Mouse (Mus musculus): ENCODE data around the gene Paqr4. TPM values are rescaled to one million over a fixed set of nuclear protein-coding genes. Genes with fewer than 3 reads are reported as not detected.

Gene Paqr4
- total RNA-seq, 2 experiments from 2014 or later, result 46.2 to 48.3 TPM

DNA sequence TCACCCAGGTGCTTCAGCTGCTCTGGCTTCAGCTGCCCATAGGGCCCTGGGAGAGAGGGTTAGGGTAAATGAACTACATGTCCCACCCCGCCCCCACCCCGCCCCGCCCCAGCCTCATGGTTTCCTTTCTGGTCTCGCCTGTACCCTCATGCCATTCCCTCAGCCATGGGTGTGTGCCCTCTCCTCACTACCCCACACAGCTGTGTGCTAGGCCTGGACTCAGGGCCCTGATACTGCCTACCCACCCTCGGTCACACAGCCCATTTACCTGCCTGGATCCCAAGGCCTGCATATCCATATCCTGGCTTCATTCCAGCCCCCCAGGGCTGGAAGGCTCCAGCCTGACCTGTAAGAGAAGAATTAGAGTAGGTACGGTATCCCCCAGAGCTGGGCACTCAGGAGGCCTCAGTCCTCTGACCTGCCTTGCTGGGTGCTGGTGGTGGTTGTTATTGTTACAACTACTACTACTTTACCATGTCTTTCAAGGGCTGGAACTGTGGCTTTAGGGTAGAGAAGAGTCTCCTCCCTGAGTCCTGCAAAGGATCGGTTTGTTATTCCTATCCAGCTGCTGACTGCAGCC is 35.1 kb downstream of the Paqr4 start:
- TF ChIP-seq CTCF (conservative IDR thresholded peaks at IDR 0.05), result no peak
- H3K27ac ChIP-seq, result no peak overlapping the region
- DNase-seq (ENCODE audit: low spot score in 2 of 2), result no peak
- no peak overlapping the region for H3K4me3 ChIP-seq

DNA sequence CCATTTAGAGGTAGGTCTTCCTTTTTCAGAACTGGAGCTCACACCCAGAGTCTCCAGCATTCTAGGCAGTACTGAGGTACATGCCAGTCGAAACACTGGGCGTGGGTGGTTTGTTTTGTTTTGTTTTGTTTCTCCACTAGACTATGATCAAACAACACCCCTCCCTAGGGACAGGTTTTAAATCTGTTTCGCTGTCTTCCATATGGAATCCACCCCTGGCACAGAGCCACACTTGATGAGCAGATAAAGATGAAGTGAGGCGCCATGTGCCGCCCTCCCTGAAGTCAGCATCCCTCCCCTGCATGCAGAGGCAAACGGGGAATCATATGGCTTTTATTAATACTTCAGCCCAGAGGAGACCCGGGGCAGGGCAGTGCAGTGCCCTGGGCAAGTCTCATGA is 35.9 kb downstream of the Paqr4 start:
- no peak for TF ChIP-seq CTCF (conservative IDR thresholded peaks at IDR 0.05)
- no peak overlapping the region for H3K27ac ChIP-seq
- peak; percentile 31 to 36 for DNase-seq (ENCODE audit: low spot score in 2 of 2)
- no peak overlapping the region for H3K4me3 ChIP-seq

DNA sequence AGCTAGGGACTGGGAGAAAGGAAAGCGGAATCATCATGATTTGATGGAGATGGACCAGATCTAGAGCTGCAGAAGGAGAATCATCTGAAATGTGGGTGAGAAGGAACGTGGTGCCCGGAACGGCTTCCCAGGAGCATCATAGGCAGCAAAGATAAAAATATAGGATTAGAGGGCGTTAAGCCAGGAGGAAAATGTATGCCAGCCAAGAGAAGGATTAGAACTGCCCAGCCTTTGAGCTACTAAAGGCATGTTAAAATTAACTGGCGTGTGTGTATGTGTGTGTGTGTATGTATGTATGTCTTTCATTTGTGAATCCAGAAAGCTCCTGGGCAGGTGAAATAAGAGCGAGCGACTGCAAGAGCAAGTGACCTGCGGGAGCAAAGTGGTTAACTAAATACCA is 37.4 kb downstream of the Paqr4 start:
- no peak overlapping the region for H3K4me3 ChIP-seq
- no peak overlapping the region for H3K27ac ChIP-seq
- DNase-seq (ENCODE audit: low spot score in 2 of 2), result no peak
- TF ChIP-seq CTCF (conservative IDR thresholded peaks at IDR 0.05), result no peak

DNA sequence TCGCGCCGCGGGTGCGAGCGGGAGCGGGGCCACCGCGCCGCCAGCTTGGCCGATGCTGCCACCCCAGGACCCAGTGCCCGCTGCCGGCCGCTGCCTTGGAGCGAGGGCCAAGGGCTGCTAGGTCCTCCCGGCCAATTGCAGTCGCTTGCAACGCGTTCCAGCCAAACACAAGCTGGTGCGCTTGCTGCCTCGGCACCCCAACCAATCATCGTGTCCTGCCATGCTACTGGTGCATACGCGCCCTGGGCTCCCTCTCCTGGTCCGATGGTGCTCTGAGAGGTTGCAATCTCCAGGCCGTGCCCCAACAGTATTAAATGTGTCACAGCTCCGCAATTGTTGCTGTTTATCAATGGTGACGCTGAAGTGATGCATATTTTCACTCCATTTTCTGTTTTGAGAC is 40.6 kb downstream of the Paqr4 start:
- peak; percentile 84 for TF ChIP-seq CTCF (conservative IDR thresholded peaks at IDR 0.05)
- H3K4me3 ChIP-seq, result peak overlapping the region; percentile 59
- peak overlapping the region; percentile 71 for H3K27ac ChIP-seq
- DNase-seq (ENCODE audit: low spot score in 2 of 2), result peak; percentile 90 to 91

DNA sequence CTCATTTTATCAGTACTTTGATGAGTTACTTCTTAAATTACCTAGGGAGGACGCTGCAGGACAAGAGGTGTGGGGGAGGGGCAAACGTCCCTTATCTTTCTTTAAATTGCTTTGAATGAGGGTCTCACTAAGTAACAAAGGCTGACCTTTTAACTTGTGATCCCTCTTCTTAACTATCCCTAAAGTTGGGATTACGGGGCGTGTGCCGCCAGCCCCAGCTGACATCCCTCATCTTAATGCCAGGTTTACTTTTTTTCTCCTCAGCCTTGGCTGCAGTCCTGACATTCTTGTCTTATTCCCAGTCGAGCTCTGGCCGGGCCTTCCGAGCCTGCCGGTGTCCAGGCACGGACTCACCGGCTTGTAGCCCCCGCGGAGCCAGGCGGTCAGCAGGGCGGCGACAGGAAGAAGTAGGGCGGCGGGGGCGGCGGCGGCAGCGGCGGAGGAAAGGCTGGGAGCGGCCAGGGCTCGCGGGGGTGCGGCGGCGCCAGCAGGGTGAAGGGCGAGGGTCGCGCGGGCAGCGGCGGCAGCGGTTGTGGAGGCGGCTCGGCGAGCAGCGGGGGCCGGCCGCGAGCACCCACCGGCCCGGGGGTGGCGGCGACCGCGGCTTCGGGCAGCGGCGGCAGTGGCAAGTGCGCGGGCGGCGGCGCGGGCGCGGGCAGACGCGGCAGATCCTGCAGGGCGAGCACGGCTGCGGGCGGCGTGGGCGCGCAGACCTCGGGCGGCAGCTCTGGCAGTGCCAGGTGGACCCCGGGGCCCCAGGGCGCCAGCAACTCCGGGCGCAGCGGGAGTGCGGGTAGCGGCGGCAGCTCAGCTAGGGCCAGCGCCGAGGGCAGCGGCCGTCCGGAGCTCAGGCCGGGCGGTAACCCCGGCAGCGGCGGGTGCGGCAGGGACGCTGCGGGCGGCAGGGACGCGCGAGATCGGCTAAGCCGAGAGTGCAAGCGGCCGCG is 41.3 kb downstream of the Paqr4 start:
- peak overlapping the region; percentile 71 for H3K27ac ChIP-seq
- H3K4me3 ChIP-seq, result peak overlapping the region; percentile 59
- TF ChIP-seq CTCF (conservative IDR thresholded peaks at IDR 0.05), result 0 out of 2 replicates have a peak, but pooled peaks have one; percentile 13
- DNase-seq (ENCODE audit: low spot score in 2 of 2), result no peak

DNA sequence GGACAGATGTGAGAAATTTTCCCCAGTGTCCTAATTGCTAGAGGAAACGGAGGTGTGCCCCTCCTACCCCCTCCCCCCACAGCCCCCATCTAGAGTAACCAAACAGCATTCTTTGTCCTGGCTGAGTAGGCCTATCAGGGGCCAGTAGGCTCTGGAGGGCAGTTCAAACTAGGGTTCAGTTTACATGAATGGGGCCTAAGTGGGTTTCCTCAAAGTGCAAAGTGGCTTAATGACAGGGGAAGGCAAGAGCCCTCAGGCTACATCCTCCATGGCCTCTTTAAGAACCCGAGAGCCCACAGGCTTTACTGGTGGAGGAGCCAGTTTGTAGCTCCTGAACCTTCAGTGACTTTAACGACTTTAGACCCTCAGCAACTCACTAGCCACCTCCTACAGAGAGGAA is 44.9 kb downstream of the Paqr4 start:
- H3K27ac ChIP-seq, result no peak overlapping the region
- no peak for DNase-seq (ENCODE audit: low spot score in 2 of 2)
- H3K4me3 ChIP-seq, result no peak overlapping the region
- TF ChIP-seq CTCF (conservative IDR thresholded peaks at IDR 0.05), result no peak

DNA sequence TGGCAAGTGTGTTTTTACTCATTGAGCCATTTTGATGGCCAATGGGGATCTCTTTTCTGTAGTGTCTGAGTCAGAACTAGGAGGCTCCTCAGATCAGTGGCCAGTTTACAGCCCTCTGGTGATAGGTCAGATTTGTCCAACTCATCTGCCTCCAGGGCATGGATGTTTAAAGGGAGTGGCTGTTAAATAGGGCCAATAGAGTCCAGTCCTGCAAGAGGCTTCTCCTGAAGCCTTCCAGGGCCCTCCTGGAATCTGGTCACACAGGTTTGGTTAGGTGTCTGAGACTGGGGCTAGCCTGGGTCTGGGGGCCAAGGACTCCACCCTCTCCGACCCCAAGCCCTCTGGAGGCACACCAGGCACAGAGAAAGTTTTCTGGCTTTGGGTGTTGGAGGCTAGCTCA is 46.2 kb downstream of the Paqr4 start:
- Histone ChIP-seq H3K4me3 (no peak overlapping the region), H3K27ac (no peak overlapping the region)
- no peak for TF ChIP-seq CTCF (conservative IDR thresholded peaks at IDR 0.05)
- no peak for DNase-seq (ENCODE audit: low spot score in 2 of 2)

Other genes with a start within 250 kb of the Paqr4 start
- 1 to 10 TPM; 5.7 to 6.9 TPM for gene Zfp213, start 176.6 kb downstream of the Paqr4 start, total RNA-seq (2021)
- gene Zfp13, start 141.4 kb downstream of the Paqr4 start, total RNA-seq (2021), result 10 to 100 TPM; 30.1 to 33.6 TPM
- not detected for gene Zscan10, start 140.0 kb downstream of the Paqr4 start, total RNA-seq (2021)
- under 1 TPM in 1 of 2 experiments, not detected in 1; 0.17 TPM for gene Mmp25, start 95.6 kb downstream of the Paqr4 start, total RNA-seq (2021)
- gene Bicdl2, start 80.4 kb downstream of the Paqr4 start, total RNA-seq (2021), result not detected
- 100 to 1,000 TPM; 110 to 118 TPM for gene Hcfc1r1, start 67.3 kb downstream of the Paqr4 start, total RNA-seq (2021)
- gene Thoc6, start 67.0 kb downstream of the Paqr4 start, total RNA-seq (2021), result 1 to 10 TPM; 7.1 to 7.6 TPM
- 1 to 10 TPM; 5.5 to 6.3 TPM for gene Tnfrsf12a, start 63.4 kb downstream of the Paqr4 start, total RNA-seq (2021)
- gene Cldn6, start 61.6 kb downstream of the Paqr4 start, total RNA-seq (2021), result not detected
- under 1 TPM in 1 of 2 experiments, not detected in 1; 0.25 TPM for gene Cldn9, start 56.8 kb downstream of the Paqr4 start, total RNA-seq (2021)
- gene 1520401A03Rik, start 18.1 kb downstream of the Paqr4 start, total RNA-seq (2021), result under 1 TPM; 0.25 to 0.64 TPM
- 1 to 10 TPM; 3.4 to 3.5 TPM for gene Pkmyt1, start 14.5 kb downstream of the Paqr4 start, total RNA-seq (2021)
- under 1 TPM; 0.23 to 0.32 TPM for gene Kremen2, start 5.0 kb upstream of the Paqr4 start, total RNA-seq (2021)
- gene Flywch1, start 30.7 kb upstream of the Paqr4 start, total RNA-seq (2021), result 100 to 1,000 TPM; 310 to 345 TPM
- gene Flywch2, start 45.2 kb upstream of the Paqr4 start, total RNA-seq (2021), result 10 to 100 TPM; 10.6 to 12.3 TPM
- 100 to 1,000 TPM; 613 to 663 TPM for gene Srrm2, start 49.7 kb upstream of the Paqr4 start, total RNA-seq (2021)
- gene Elob, start 88.3 kb upstream of the Paqr4 start, total RNA-seq (2021), result 100 to 1,000 TPM; 332 to 341 TPM
- not detected for gene Prss33, start 95.2 kb upstream of the Paqr4 start, total RNA-seq (2021)
- not detected for gene Prss32, start 103.0 kb upstream of the Paqr4 start, total RNA-seq (2021)
- 1 to 10 TPM; 1.9 to 2.2 TPM for gene Prss41, start 103.3 kb upstream of the Paqr4 start, total RNA-seq (2021)
- not detected for gene Prss21, start 127.2 kb upstream of the Paqr4 start, total RNA-seq (2021)
- not detected for gene Dcpp1, start 140.0 kb upstream of the Paqr4 start, total RNA-seq (2021)
- not detected for gene Dcpp2, start 140.0 kb upstream of the Paqr4 start, total RNA-seq (2021)
- gene Dcpp3, start 176.6 kb upstream of the Paqr4 start, total RNA-seq (2021), result not detected
- not detected for gene Sbp, start 200.8 kb upstream of the Paqr4 start, total RNA-seq (2021)
- not detected for gene Sbpl, start 214.4 kb upstream of the Paqr4 start, total RNA-seq (2021)
- under 1 TPM in 1 of 2 experiments, not detected in 1; 0.32 TPM for gene Prss30, start 239.7 kb upstream of the Paqr4 start, total RNA-seq (2021)